Mouse (Mus musculus): ENCODE results near the gene Defa23.
"Not testable (repeated sequence)": the region's sequence is repeated elsewhere in the genome, so short reads cannot be mapped to it uniquely, and the experiment has no call there.

The Defa23 gene

DNA sequence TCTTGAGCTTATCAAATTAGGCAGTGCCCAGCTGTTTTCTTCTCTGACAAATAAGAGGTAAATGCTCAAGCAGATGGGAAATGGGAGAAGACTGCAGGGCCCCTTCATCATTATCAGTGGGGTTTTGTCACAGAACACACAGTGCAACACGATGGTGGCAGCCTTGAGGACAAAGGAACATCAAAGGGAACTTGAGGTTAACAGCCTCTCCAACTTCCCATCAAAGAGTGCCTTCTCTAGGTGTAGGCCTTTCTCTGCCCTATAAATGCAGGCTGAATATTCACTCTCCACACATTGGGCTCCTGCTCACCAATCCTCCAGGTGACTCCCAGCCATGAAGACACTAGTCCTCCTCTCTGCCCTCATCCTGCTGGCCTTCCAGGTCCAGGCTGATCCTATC lies at the start of gene Defa23:
Gene Defa23 (plus strand): TSS at position 301 of the 400 bp plus-strand sequence.
- not testable (repeated sequence) for DNase-seq (ENCODE audit: low spot score)

DNA sequence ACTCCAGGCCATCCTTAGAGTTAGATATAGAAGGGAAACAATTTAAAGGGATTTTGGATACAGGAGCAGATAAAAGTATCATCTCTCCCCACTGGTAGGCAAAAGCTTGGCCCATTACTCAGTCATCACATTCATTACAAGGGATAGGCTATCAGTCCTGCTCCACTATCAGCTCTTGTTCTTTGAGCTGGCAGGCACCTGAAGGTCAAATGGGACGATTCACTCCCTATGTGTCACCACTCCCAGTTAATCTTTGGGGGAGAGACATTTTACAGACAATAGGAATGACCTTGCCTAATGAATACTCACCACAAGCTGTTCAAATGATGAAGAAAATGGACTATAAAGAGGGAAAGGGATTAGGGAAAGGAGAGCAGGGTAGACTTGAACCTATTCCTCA lies 48.0 kb upstream of the Defa23 start:
- DNase-seq (ENCODE audit: low spot score) = no peak

DNA sequence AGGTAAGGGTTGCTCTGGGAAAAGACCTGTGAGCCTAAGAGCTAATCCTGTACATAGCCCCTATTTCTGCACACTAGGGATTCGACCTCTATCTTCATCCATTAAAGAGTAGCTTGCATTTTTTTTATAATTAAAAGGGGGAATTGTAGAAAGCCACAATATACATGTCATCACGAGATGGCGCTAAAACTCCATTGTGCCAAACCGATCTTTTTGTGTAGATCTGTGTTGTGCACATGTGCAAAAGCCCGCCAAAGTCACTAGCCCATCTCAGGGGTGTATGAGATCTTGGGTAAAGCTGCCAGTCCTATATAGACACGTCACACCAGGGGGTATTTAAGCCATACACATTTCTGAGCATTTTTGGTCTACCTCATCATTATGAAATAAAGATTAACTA lies 46.3 kb upstream of the Defa23 start:
- not testable (repeated sequence) for DNase-seq (ENCODE audit: low spot score)

DNA sequence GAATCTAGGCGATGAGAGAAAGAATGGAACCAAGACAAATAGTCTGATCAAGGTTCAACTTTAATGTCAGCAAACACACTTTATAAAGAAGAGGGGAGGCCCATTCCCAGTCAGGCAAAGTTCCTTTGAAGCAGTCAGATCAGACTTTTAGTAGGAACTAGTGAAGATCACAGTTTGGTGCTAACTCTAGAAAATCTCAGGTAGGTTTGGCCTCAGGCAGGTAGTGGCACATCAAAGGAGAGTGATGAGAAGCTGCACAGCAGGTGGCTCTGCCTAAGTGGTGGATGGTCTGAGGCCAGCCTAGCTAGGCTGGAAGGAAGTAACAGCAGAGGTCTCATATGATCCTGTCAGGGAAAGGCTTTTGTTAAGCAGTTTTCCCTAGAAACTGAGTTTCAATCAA lies 44.3 kb upstream of the Defa23 start:
- DNase-seq (ENCODE audit: low spot score) = not testable (repeated sequence)

DNA sequence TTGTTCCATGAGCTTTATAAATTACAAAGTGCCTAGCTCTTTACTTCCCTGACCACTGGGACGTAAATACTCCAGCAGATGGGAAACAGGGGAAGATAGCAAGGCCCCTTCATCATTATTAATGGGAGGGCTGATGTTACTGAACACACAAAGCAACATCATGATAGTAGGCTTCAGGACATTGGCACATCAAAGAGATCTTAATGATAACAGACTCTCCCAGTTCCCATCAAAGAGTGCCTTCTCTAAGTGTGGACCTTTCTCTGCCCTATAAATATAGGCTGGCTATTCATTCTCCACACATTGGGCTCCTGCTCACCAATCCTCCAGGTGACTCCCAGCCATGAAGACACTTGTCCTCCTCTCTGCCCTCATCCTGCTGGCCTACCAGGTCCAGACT lies 29.6 kb upstream of the Defa23 start, which contains the start of gene Defa21:
Gene Defa21 (plus strand): TSS at position 301 of the 400 bp plus-strand sequence.
- not testable (repeated sequence) for DNase-seq (ENCODE audit: low spot score)

DNA sequence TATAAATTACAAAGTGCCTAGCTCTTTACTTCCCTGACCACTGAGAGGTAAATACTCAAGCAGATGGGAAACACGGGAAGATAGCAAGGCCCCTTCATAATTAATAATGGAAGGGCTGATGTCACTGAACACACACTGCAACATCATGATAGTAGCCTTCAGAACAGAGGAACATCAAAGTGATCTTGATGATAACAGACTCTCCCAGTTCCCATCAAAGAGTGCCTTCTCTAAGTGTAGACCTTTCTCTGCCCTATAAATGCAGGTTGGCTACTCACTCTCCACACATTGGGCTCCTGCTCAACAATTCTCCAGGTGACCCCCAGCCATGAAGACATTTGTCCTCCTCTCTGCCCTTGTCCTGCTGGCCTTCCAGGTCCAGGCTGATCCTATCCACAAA lies 9.9 kb downstream of the Defa23 start, which contains the start of gene Defa35:
Gene Defa35 (plus strand): TSS at position 301 of the 400 bp plus-strand sequence.
- not testable (repeated sequence) for DNase-seq (ENCODE audit: low spot score)

DNA sequence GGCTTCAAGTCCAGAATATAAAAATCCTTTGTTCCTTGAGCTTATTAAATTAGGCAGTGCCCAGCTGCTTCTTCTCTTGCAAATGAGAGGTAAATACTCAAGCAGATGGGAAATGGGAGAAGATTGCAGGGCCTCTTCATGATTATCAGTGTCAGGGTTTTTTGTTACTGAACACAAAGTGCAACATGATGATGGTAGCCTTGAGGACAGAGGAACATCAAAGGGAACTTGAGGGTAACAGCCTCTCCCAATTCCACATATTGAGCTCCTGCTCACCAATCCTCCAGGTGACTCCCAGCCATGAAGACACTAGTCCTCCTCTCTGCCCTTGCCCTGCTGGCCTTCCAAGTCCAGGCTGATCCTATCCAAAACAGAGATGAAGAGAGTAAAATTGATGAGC lies 29.3 kb downstream of the Defa23 start, which contains the start of gene Defa25:
Gene Defa25 (plus strand): TSS at position 301 of the 400 bp plus-strand sequence.
- DNase-seq (ENCODE audit: low spot score) = not testable (repeated sequence)

DNA sequence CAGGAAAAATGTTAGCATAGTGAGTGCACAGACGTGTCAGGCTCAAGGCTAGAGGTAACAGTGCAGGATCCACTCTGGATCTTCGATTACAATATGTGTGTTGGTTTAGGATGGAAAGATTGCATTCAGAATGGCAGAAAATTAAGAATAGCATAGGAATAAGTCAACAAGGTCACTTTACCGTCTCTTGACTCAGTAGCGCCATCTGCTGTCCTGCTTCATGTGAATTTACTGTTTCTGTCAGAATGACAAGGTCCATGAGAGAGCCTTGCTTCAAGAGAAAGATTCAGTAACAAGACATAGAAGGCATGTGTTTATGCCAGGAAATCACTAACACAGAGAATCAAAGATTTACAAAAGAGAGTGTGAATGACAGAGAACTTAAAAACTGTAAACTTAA lies 38.3 kb downstream of the Defa23 start:
- DNase-seq (ENCODE audit: low spot score) = no peak

DNA sequence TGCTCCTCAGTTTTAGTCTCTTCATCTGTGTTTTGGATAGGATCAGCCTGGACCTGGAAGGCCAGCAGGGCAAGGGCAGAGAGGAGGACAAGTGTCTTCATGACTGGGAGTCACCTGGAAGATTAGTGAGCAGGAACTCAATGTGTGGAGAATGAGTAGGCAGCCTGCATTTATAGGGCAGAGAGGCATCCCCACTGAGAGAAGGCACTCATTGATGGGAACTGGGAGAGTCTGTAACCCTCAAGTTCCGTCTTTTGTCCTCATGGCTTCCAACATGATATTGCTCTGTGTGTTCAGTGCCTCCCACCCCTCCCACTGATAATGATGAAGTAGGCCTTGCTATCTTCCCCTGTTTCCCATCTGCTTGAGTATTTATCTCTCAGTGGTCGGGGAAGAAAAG lies 41.1 kb downstream of the Defa23 start, which contains the start of gene Gm14851:
Gene Gm14851 (minus strand): TSS at position 101 of the 400 bp plus-strand sequence.
- not testable (repeated sequence) for DNase-seq (ENCODE audit: low spot score)
